Mouse (Mus musculus) thymus, postnatal 0 days (tissue): ENCODE measurements around the gene Vat1. TPM values are rescaled to one million over a fixed set of nuclear protein-coding genes. Genes with fewer than 3 reads are reported as not detected.

Source experiments
- microRNA-seq: library from miRNA; unstranded; fragments of <30 nt; microRNA quantifications from one replicate; pipeline ENCODE4, GENCODE M21; 2016; ENCODE audit warnings: borderline number of aligned reads
- polyA plus RNA-seq: library from polyadenylated mRNA; unstranded; fragments of >200 nt; fragmentation: Nextera tagmentation; extraction: Ambion mirVana; gene quantifications from 2 replicates; pipeline ENCODE4 v1.2.1, GENCODE M21; 2015

Gene Vat1
- polyA plus RNA-seq, 1 experiment from 2014 or later, result 24.7 TPM

Small RNA genes lying within 50 kb of the gene (microRNA-seq; reads per million reads assigned to microRNA genes)
- gene Mir6929, result not detected

Other genes starting within 250 kb of the Vat1 start
- 13.7 and 13.8 TPM in 2 replicates for gene Ezh1, start 239.8 kb downstream of the Vat1 start, polyA plus RNA-seq
- gene Ramp2, start 220.2 kb downstream of the Vat1 start, polyA plus RNA-seq, result 29.6 and 30.8 TPM in 2 replicates
- 132 and 149 TPM in 2 replicates for gene Vps25, start 212.5 kb downstream of the Vat1 start, polyA plus RNA-seq
- gene Wnk4, start 205.7 kb downstream of the Vat1 start, polyA plus RNA-seq, result 1.4 and 2.1 TPM in 2 replicates
- gene Cntd1, start 187.2 kb downstream of the Vat1 start, polyA plus RNA-seq, result 1.3 and 1.9 TPM in 2 replicates
- gene Coa3, start 187.1 kb downstream of the Vat1 start, polyA plus RNA-seq, result 164 and 179 TPM in 2 replicates
- gene Becn1, start 163.9 kb downstream of the Vat1 start, polyA plus RNA-seq, result 182 and 191 TPM in 2 replicates
- gene Psme3, start 150.0 kb downstream of the Vat1 start, polyA plus RNA-seq, result 123 and 135 TPM in 2 replicates
- gene Aoc2, start 141.2 kb downstream of the Vat1 start, polyA plus RNA-seq, result 0.76 and 1.0 TPM in 2 replicates
- gene Aoc3, start 135.6 kb downstream of the Vat1 start, polyA plus RNA-seq, result 0.69 and 0.78 TPM in 2 replicates
- gene G6pc, start 98.7 kb downstream of the Vat1 start, polyA plus RNA-seq, result 0.07 and 0.17 TPM in 2 replicates
- gene Aarsd1, start 48.6 kb downstream of the Vat1 start, polyA plus RNA-seq, result 67.6 and 70.6 TPM in 2 replicates
- 1.5 and 2.2 TPM in 2 replicates for gene Gm27029, start 41.4 kb downstream of the Vat1 start, polyA plus RNA-seq
- gene Rundc1, start 41.1 kb downstream of the Vat1 start, polyA plus RNA-seq, result 13.2 and 16.1 TPM in 2 replicates
- gene Ptges3l, start 40.9 kb downstream of the Vat1 start, polyA plus RNA-seq, result 1.8 TPM in 2 replicates
- gene Rpl27, start 23.9 kb downstream of the Vat1 start, polyA plus RNA-seq, result 550 and 596 TPM in 2 replicates
- 86.4 and 87.4 TPM in 2 replicates for gene Ifi35, start 17.8 kb downstream of the Vat1 start, polyA plus RNA-seq
- 3.7 and 4.6 TPM in 2 replicates for gene Rnd2, start 1.2 kb downstream of the Vat1 start, polyA plus RNA-seq
- 9.1 and 9.8 TPM in 2 replicates for gene Brca1, start 85.7 kb upstream of the Vat1 start, polyA plus RNA-seq
- 39.8 and 40.2 TPM in 2 replicates for gene Nbr1, start 85.9 kb upstream of the Vat1 start, polyA plus RNA-seq
- gene Tmem106a, start 116.0 kb upstream of the Vat1 start, polyA plus RNA-seq, result 7.9 and 9.2 TPM in 2 replicates
- gene Gm11634, start 133.0 kb upstream of the Vat1 start, polyA plus RNA-seq, result not detected in 2 replicates
- 44.5 and 46.0 TPM in 2 replicates for gene Rdm1, start 161.0 kb upstream of the Vat1 start, polyA plus RNA-seq
- 3.0 and 3.1 TPM in 2 replicates for gene Arl4d, start 199.3 kb upstream of the Vat1 start, polyA plus RNA-seq